Mouse (Mus musculus) limb, embryonic 11.5 days (tissue): ENCODE data around the gene Mmp8. TPM values are rescaled to one million over a fixed set of nuclear protein-coding genes. Genes with fewer than 3 reads are reported as not detected.

Source experiments
- ATAC-seq: fragments of 200-750 bp; cut with Nextera tagmentation; 2 replicates; pipeline ENCODE4 v1.8.0; 2017; ENCODE audit warnings: low read depth; ENCODE audit not compliant: insufficient number of reproducible peaks, low FRiP score, low TSS enrichment
- DNase-seq: peaks from one replicate; pipeline ENCODE4 v3.0.0-alpha.2; 2015; ENCODE audit warnings: low spot score
- H3K27ac ChIP-seq: fragments of 300-500 bp; sonication (generic); replicated peaks from 2 replicates; pipeline ENCODE4 v1.5.1; 2014; ENCODE audit warnings: low read depth, mild to moderate bottlenecking, low read length
- H3K27me3 ChIP-seq: fragments of 300-500 bp; sonication (generic); 2 replicates; pipeline ENCODE4 v1.6.1; 2014; ENCODE audit warnings: mild to moderate bottlenecking, low read length, mixed read lengths; ENCODE audit not compliant: control insufficient read depth, insufficient read depth
- H3K36me3 ChIP-seq: fragments of 300-500 bp; sonication (generic); 2 replicates; pipeline ENCODE4 v1.6.1; 2014; ENCODE audit warnings: mild to moderate bottlenecking, low read length, moderate library complexity, mixed read lengths; ENCODE audit not compliant: control insufficient read depth, insufficient read depth
- H3K4me1 ChIP-seq: fragments of 300-500 bp; sonication (generic); 2 replicates; pipeline ENCODE4 v1.6.1; 2014; ENCODE audit warnings: low read length, mixed read lengths; ENCODE audit not compliant: control insufficient read depth, insufficient read depth
- H3K4me2 ChIP-seq: fragments of 300-500 bp; sonication (generic); 2 replicates; pipeline ENCODE4 v1.6.1; 2014; ENCODE audit warnings: low read depth, mild to moderate bottlenecking, moderate library complexity; ENCODE audit not compliant: severe bottlenecking
- H3K4me3 ChIP-seq: fragments of 300-500 bp; sonication (generic); 2 replicates; pipeline ENCODE4 v1.5.1; 2014; ENCODE audit warnings: low read depth, low read length
- H3K9ac ChIP-seq: fragments of 300-500 bp; sonication (generic); 2 replicates; pipeline ENCODE4 v1.6.1; 2014; ENCODE audit warnings: mild to moderate bottlenecking, low read length
- H3K9me3 ChIP-seq: fragments of 300-500 bp; sonication (generic); 2 replicates; pipeline ENCODE4 v1.6.1; 2016; ENCODE audit warnings: low read length; ENCODE audit not compliant: control insufficient read depth
- WGBS: fragments of 180-500 bp; shearing (Covaris S2); extraction: QIAGEN DNeasy Blood & Tissue Kit; methylation state at CpG from one replicate; pipeline ENCODE4 v1.1.7; 2014; 5-methylcytosine and 5-hydroxymethylcytosine counted together
- polyA plus RNA-seq: library from polyadenylated mRNA; unstranded; fragments of >200 nt; fragmentation: Nextera tagmentation; extraction: Ambion mirVana; gene quantifications from 2 replicates; pipeline ENCODE4 v1.2.1, GENCODE M21; 2014

Gene Mmp8
- polyA plus RNA-seq, 1 experiment from 2014 or later = 0.08 TPM

DNA sequence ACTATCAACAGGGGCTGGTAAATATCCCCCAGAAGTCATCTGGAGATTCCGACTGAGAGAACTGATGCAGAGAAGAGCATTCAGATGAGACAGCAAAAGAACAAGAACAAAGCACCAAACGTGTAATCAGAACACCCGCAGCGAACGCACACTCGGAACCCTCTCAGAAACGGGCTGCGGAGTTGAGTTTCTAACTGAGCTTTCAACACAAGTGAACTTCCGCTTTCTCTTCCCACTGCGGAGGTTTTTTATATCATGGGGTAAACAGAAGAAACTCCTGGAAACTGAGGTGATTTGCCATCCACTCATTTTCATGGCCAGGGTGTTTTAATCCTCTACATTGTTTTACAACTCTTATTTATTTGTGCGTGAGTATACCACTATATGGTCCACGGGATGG, 47.4 kb downstream of the Mmp8 start:
- ATAC-seq (no peak), DNase-seq (no peak)
- Histone ChIP-seq H3K4me2 (no peak overlapping the region), H3K27me3 (no peaks in the 10 kb centered on the region), H3K27ac (no peak overlapping the region), H3K4me1 (no peaks in the 10 kb centered on the region), H3K4me3 (no peak overlapping the region), H3K9ac (no peak overlapping the region), H3K9me3 (no peaks in the 10 kb centered on the region), H3K36me3 (no peaks in the 10 kb centered on the region)
- 90% methylated on average over 12 of the region's 12 CpGs for WGBS

Other genes starting within 250 kb of the Mmp8 start
- gene Mmp12, start 214.1 kb upstream of the Mmp8 start, polyA plus RNA-seq = not detected in 2 replicates
- not detected in 2 replicates for gene Mmp1b, start 170.4 kb upstream of the Mmp8 start, polyA plus RNA-seq
- not detected in 2 replicates for gene Mmp3, start 112.6 kb upstream of the Mmp8 start, polyA plus RNA-seq
- gene Mmp10, start 56.1 kb upstream of the Mmp8 start, polyA plus RNA-seq = not detected in 2 replicates
- not detected in 2 replicates for gene Mmp27, start 12.9 kb downstream of the Mmp8 start, polyA plus RNA-seq
- not detected in 2 replicates for gene Mmp20, start 69.8 kb downstream of the Mmp8 start, polyA plus RNA-seq
- gene Mmp7, start 133.6 kb downstream of the Mmp8 start, polyA plus RNA-seq = not detected in 2 replicates
- gene Tmem123, start 205.6 kb downstream of the Mmp8 start, polyA plus RNA-seq = 92.6 and 95.8 TPM in 2 replicates